Mouse (Mus musculus): ENCODE measurements around the gene Nyap1. TPM values are rescaled to one million over a fixed set of nuclear protein-coding genes. Genes with fewer than 3 reads are reported as not detected.
A peak's percentile ranks its signal among the peaks of the same experiment; 100 is the strongest.

Gene Nyap1
- total RNA-seq, 2 experiments from 2014 or later = 76.3 to 81.7 TPM

DNA sequence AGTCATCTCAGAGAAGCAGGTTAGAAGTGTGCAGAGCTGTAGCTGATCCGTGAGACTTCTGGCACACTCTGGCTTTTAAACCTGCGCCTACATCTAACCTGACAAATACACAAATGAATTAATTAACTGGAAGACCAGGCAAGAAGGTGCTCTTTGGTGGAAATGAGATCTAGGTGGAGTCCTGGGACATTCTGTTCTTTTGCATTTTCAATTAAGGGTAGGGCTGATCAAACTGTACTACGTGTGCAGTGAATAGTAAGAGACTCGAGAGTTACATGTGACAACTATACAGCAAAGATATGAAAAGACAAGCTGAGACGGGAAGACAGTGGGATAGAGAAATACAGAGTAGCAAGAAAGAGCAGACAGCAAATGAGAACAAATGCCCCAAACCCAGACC is 28.0 kb downstream of the Nyap1 start:
- intact Hi-C loops (cut with DNase I) = no loop called here
- H3K27ac ChIP-seq = no peak overlapping the region

DNA sequence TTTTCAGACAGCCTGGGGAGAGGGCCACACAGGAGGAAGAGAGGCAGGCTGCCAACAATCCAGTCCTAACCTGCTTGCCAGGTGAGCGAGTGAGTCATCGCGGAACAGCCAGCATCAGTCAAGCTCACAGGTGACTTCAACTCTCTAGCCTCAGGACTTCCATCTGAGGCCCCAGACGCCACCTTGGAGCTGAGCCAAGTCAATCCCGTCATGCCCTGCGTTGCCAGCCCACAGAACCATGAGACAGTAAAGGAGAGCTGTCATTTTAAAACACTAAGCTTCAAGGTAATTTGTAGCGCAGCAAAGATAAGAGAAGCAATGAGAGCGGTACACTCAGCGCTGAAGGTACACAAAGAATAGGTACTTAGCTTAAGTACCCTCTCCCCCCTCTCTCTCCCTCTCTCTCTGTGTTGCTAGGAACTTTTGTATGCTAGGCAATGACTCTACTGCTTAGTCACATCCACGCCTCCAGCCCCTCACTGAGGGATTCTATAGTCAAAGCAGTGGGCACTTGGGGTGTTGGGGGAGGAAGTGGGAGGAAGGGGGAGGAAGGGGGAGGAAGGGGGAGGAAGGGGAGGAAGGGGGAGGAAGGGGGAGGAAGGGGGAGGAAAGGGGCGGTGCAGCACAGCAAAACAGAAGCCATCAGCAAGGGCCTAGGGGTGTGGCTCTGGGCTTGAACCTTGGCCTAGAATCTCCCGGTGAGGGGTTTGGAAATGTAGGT is 34.3 kb downstream of the Nyap1 start:
- H3K27ac ChIP-seq = no peak overlapping the region
- TF ChIP-seq CTCF (IDR thresholded peaks at IDR 0.05) = no peak
- peak; percentile 32 to 33 for DNase-seq (ENCODE audit: extremely low spot score in 1 of 2, low spot score in 2 of 2)
- intact Hi-C loops (cut with DNase I) = no loop called here
- no peak overlapping the region for H3K4me3 ChIP-seq

More for the DNA sequence above, 28.0 kb downstream of the Nyap1 start:
- no peak overlapping the region for H3K4me3 ChIP-seq
- DNase-seq (ENCODE audit: extremely low spot score in 1 of 2, low spot score in 2 of 2) = no peak
- no peak for TF ChIP-seq CTCF (IDR thresholded peaks at IDR 0.05)

DNA sequence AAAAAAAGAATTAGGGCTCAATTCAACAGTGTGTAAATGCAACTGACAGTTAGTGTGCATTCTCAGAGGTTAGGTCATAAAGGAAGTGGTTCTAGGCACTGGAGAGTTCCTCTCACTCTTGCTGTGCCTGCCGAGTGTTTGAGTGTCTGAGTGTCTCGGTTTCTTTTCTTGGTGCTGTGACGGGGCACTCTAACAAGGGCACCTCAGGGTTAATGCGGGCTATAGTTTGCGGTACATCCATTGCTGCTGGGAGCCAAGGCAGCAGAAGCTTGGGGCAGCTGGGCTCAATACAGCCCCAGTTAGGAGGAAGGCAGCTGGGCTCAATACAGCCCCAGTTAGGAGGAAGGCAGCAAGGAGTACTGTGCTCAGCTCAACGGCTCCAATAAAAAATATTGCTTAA is 36.2 kb downstream of the Nyap1 start:
- no peak overlapping the region for H3K27ac ChIP-seq
- TF ChIP-seq CTCF (IDR thresholded peaks at IDR 0.05) = no peak
- intact Hi-C loops (cut with DNase I) = no loop called here
- H3K4me3 ChIP-seq = no peak overlapping the region
- DNase-seq (ENCODE audit: extremely low spot score in 1 of 2, low spot score in 2 of 2) = no peak

DNA sequence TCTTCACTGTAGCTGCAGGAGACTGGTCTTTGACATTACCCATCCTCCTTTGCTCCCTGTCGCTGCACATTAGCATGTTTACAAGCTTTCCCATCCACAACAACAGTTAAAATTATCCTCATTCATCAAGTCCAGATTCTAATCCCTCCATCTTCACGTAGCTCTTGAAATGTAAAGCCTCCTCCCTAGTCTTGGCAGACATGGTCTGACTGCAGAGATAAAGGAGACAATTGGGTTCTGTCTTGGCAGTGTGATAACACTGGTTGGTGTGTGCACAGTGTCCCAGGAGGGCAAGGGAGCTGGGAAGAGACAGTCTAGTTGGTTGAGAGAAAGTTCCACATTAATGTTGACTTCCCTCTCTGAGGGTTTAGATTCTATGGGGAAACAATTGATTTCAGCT is 41.6 kb downstream of the Nyap1 start:
- no peak for TF ChIP-seq CTCF (IDR thresholded peaks at IDR 0.05)
- H3K27ac ChIP-seq = no peak overlapping the region
- intact Hi-C loops (cut with DNase I) = no loop called here
- no peak for DNase-seq (ENCODE audit: extremely low spot score in 1 of 2, low spot score in 2 of 2)
- no peak overlapping the region for H3K4me3 ChIP-seq

- no peak overlapping the region for H3K27ac ChIP-seq
- TF ChIP-seq CTCF (IDR thresholded peaks at IDR 0.05) = no peak
- intact Hi-C loops (cut with DNase I) = no loop called here
These were observed 42.3 kb downstream of the Nyap1 start for GRCm38 (mm10) chr5:137699080-137699479.

GRCm38 (mm10) chr5:137695930-137696329 is 45.5 kb downstream of the Nyap1 start:
- no peak for DNase-seq (ENCODE audit: extremely low spot score in 1 of 2, low spot score in 2 of 2)
- Histone ChIP-seq H3K4me3 (no peak overlapping the region), H3K27ac (no peak overlapping the region)
- intact Hi-C loops (cut with DNase I) = no loop called here
- no peak for TF ChIP-seq CTCF (IDR thresholded peaks at IDR 0.05)

More at GRCm38 (mm10) chr5:137699080-137699479, 42.3 kb downstream of the Nyap1 start:
- H3K4me3 ChIP-seq = no peak overlapping the region
- no peak for DNase-seq (ENCODE audit: extremely low spot score in 1 of 2, low spot score in 2 of 2)

GRCm38 (mm10) chr5:137694796-137695195 is 46.6 kb downstream of the Nyap1 start:
- H3K27ac ChIP-seq = no peak overlapping the region
- H3K4me3 ChIP-seq = no peak overlapping the region
- no peak for DNase-seq (ENCODE audit: extremely low spot score in 1 of 2, low spot score in 2 of 2)
- intact Hi-C loops (cut with DNase I) = no loop called here
- TF ChIP-seq CTCF (IDR thresholded peaks at IDR 0.05) = no peak

GRCm38 (mm10) chr5:137691881-137692280 is 49.5 kb downstream of the Nyap1 start:
- intact Hi-C loops (cut with DNase I) = no loop called here
- no peak overlapping the region for H3K4me3 ChIP-seq
- DNase-seq (ENCODE audit: extremely low spot score in 1 of 2, low spot score in 2 of 2) = no peak
- H3K27ac ChIP-seq = no peak overlapping the region
- TF ChIP-seq CTCF (IDR thresholded peaks at IDR 0.05) = no peak

GRCm38 (mm10) chr5:137690531-137690930 is 50.9 kb downstream of the Nyap1 start:
- Histone ChIP-seq H3K27ac (no peak overlapping the region), H3K4me3 (no peak overlapping the region)
- DNase-seq (ENCODE audit: extremely low spot score in 1 of 2, low spot score in 2 of 2) = no peak
- intact Hi-C loops (cut with DNase I) = no loop called here
- no peak for TF ChIP-seq CTCF (IDR thresholded peaks at IDR 0.05)

DNA sequence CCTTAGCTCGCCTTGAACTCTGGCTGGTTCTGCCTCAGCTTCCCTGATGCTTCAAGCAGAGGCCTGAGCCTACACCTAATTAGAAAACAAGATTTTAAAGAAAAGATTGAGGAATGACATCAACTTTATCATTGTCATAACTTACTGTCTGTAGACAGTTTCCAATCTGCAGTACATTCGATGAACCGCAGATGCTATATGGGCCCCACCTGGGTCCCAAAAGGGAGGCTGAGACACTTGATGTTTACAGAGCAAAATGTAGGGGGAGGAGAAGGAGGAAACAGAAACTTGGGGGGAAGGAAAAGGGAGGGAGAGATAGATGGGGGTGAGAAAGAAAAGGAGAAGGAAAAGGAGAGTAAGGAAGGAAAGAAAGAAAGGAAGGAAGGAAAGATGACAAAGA is 51.4 kb downstream of the Nyap1 start:
- Histone ChIP-seq H3K27ac (no peak overlapping the region), H3K4me3 (no peak overlapping the region)
- intact Hi-C loops (cut with DNase I) = no loop called here
- TF ChIP-seq CTCF (IDR thresholded peaks at IDR 0.05) = no peak
- DNase-seq (ENCODE audit: extremely low spot score in 1 of 2, low spot score in 2 of 2) = no peak

- no peak for TF ChIP-seq CTCF (IDR thresholded peaks at IDR 0.05)
- intact Hi-C loops (cut with DNase I) = no loop called here
- no peak for DNase-seq (ENCODE audit: extremely low spot score in 1 of 2, low spot score in 2 of 2)
These were observed 55.1 kb downstream of the Nyap1 start for GRCm38 (mm10) chr5:137686127-137686790.

DNA sequence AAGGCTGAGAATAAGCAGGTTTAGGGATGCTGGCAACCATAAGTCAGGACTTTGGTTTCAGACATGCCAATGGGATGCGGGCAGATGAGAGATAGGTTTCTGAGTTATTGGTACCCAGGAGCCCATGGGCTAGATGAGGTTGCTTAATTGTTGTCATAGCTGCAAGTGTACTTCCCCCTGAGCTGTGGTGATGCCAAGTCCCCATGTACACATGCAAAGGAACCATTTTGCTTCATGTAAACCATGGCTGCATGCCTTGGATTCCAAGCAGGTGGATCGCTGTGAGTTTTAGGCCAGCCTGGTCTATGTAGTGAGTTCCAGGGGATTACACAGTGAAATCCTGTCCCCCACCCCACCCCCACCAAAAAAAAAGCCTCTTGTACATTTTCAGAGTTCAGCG is 55.8 kb downstream of the Nyap1 start:
- no peak overlapping the region for H3K27ac ChIP-seq
- no peak for TF ChIP-seq CTCF (IDR thresholded peaks at IDR 0.05)
- intact Hi-C loops (cut with DNase I) = no loop called here
- no peak for DNase-seq (ENCODE audit: extremely low spot score in 1 of 2, low spot score in 2 of 2)
- no peak overlapping the region for H3K4me3 ChIP-seq

More at GRCm38 (mm10) chr5:137686127-137686790, 55.1 kb downstream of the Nyap1 start:
- no peak overlapping the region for H3K27ac ChIP-seq
- H3K4me3 ChIP-seq = no peak overlapping the region
